Mouse (Mus musculus): Measurements from ENCODE around the gene Syne2. TPM values are rescaled to one million over a fixed set of nuclear protein-coding genes. Genes with fewer than 3 reads are reported as not detected.
A peak's percentile ranks its signal among the peaks of the same experiment; 100 is the strongest.

Gene Syne2
- total RNA-seq, 1 experiment: 15.0 TPM

- Histone ChIP-seq H3K9me3 (ENCODE audit: control insufficient read depth, insufficient read depth, low read depth, low read length) (no peaks in the 10 kb centered on the region), H3K9ac (ENCODE audit: insufficient read depth, low read depth, low read length, poor library complexity, severe bottlenecking) (no peak overlapping the region), H3K36me3 (ENCODE audit: control insufficient read depth, insufficient read depth, low read length, poor library complexity, severe bottlenecking) (no peaks in the 10 kb centered on the region), H3K4me1 (ENCODE audit: control insufficient read depth in 2 of 2, insufficient read depth in 2 of 2, low read length in 2 of 2, poor library complexity in 1 of 2) (no peaks in the 10 kb centered on the region), H3K4me3 (ENCODE audit: insufficient read depth in 1 of 2, low read depth in 1 of 2, low read length in 2 of 2, poor library complexity in 1 of 2, severe bottlenecking in 1 of 2) (no peak overlapping the region), H3K27ac (ENCODE audit: insufficient read depth, low read depth, low read length, poor library complexity, severe bottlenecking) (no peak overlapping the region)
- DNase-seq (ENCODE audit: low read depth, low spot score): peak; percentile 65
- peak; percentile 43; the same call in 1 of the 2 replicates for TF ChIP-seq ZC3H11A (IDR thresholded peaks at IDR 0.05; ENCODE audit: borderline replicate concordance, low read depth, low read length)
- no peak for TF ChIP-seq ZNF384 (IDR thresholded peaks at IDR 0.05; ENCODE audit: low read depth, low read length)
- in situ Hi-C loops (cut with MboI; ENCODE audit: low sequenced_read_pairs in 2 of 2, unreplicated experiment in 2 of 2): loop anchor here in 1 of 2 experiments (10.0 kb wide), 1 partner anchor 157 kb away; no protein-coding TSS in a partner anchor
Observed at GRCm38 (mm10) chr12:75951328-75951727, 133.4 kb downstream of the Syne2 start.

- no peak for DNase-seq (ENCODE audit: low read depth, low spot score)
- H3K9ac ChIP-seq (ENCODE audit: insufficient read depth, low read depth, low read length, poor library complexity, severe bottlenecking): no peak overlapping the region
- H3K4me3 ChIP-seq (ENCODE audit: insufficient read depth in 1 of 2, low read depth in 1 of 2, low read length in 2 of 2, poor library complexity in 1 of 2, severe bottlenecking in 1 of 2): no peak overlapping the region
- no peaks in the 10 kb centered on the region for H3K9me3 ChIP-seq (ENCODE audit: control insufficient read depth, insufficient read depth, low read depth, low read length)
- H3K4me1 ChIP-seq (ENCODE audit: control insufficient read depth in 2 of 2, insufficient read depth in 2 of 2, low read length in 2 of 2, poor library complexity in 1 of 2): no peaks in the 10 kb centered on the region
- H3K36me3 ChIP-seq (ENCODE audit: control insufficient read depth, insufficient read depth, low read length, poor library complexity, severe bottlenecking): no peaks in the 10 kb centered on the region
- H3K27ac ChIP-seq (ENCODE audit: insufficient read depth, low read depth, low read length, poor library complexity, severe bottlenecking): no peak overlapping the region
- TF ChIP-seq HCFC1 (IDR thresholded peaks at IDR 0.05; ENCODE audit: borderline replicate concordance, insufficient read depth, low read length) (no peak), ZC3H11A (IDR thresholded peaks at IDR 0.05; ENCODE audit: borderline replicate concordance, low read depth, low read length) (no peak), ZNF384 (IDR thresholded peaks at IDR 0.05; ENCODE audit: low read depth, low read length) (no peak), CHD2 (IDR thresholded peaks at IDR 0.05; ENCODE audit: low read depth, low read length) (no peak)
- in situ Hi-C loops (cut with MboI; ENCODE audit: low sequenced_read_pairs in 2 of 2, unreplicated experiment in 2 of 2): loop anchor here in 1 of 2 experiments (10.0 kb wide), 1 partner anchor 157 kb away; no protein-coding TSS in a partner anchor
Observed at GRCm38 (mm10) chr12:75952011-75952410, 134.1 kb downstream of the Syne2 start.

- TF ChIP-seq CHD2 (IDR thresholded peaks at IDR 0.05; ENCODE audit: low read depth, low read length) (no peak), MAFK (IDR thresholded peaks at IDR 0.05; ENCODE audit: insufficient read depth, low read depth, low read length) (no peak), ZC3H11A (IDR thresholded peaks at IDR 0.05; ENCODE audit: borderline replicate concordance, low read depth, low read length) (no peak), ZNF384 (IDR thresholded peaks at IDR 0.05; ENCODE audit: low read depth, low read length) (no peak), HCFC1 (IDR thresholded peaks at IDR 0.05; ENCODE audit: borderline replicate concordance, insufficient read depth, low read length) (no peak)
- Histone ChIP-seq H3K9ac (ENCODE audit: insufficient read depth, low read depth, low read length, poor library complexity, severe bottlenecking) (no peak overlapping the region), H3K27ac (ENCODE audit: insufficient read depth, low read depth, low read length, poor library complexity, severe bottlenecking) (no peak overlapping the region), H3K4me3 (ENCODE audit: insufficient read depth in 1 of 2, low read depth in 1 of 2, low read length in 2 of 2, poor library complexity in 1 of 2, severe bottlenecking in 1 of 2) (no peak overlapping the region), H3K36me3 (ENCODE audit: control insufficient read depth, insufficient read depth, low read length, poor library complexity, severe bottlenecking) (no peaks in the 10 kb centered on the region), H3K4me1 (ENCODE audit: control insufficient read depth in 2 of 2, insufficient read depth in 2 of 2, low read length in 2 of 2, poor library complexity in 1 of 2) (no peaks in the 10 kb centered on the region), H3K9me3 (ENCODE audit: control insufficient read depth, insufficient read depth, low read depth, low read length) (no peaks in the 10 kb centered on the region)
- in situ Hi-C loops (cut with MboI; ENCODE audit: low sequenced_read_pairs in 2 of 2, unreplicated experiment in 2 of 2): no loop called here
- DNase-seq (ENCODE audit: low read depth, low spot score): no peak
Observed at GRCm38 (mm10) chr12:75966441-75967195, 148.7 kb downstream of the Syne2 start.

GRCm38 (mm10) chr12:75979079-75979478, 161.1 kb downstream of the Syne2 start:
- peaks cover 3% of the 10 kb centered on the region; the same call in 1 of the 2 replicates for H3K36me3 ChIP-seq (ENCODE audit: control insufficient read depth, insufficient read depth, low read length, poor library complexity, severe bottlenecking)
- TF ChIP-seq MAFK (IDR thresholded peaks at IDR 0.05; ENCODE audit: insufficient read depth, low read depth, low read length) (no peak), ZC3H11A (IDR thresholded peaks at IDR 0.05; ENCODE audit: borderline replicate concordance, low read depth, low read length) (no peak), CHD2 (IDR thresholded peaks at IDR 0.05; ENCODE audit: low read depth, low read length) (no peak), HCFC1 (IDR thresholded peaks at IDR 0.05; ENCODE audit: borderline replicate concordance, insufficient read depth, low read length) (no peak), ZNF384 (IDR thresholded peaks at IDR 0.05; ENCODE audit: low read depth, low read length) (no peak)
- DNase-seq (ENCODE audit: low read depth, low spot score): no peak

More at GRCm38 (mm10) chr12:75979079-75979478, 161.1 kb downstream of the Syne2 start:
- no peak overlapping the region for H3K4me3 ChIP-seq (ENCODE audit: insufficient read depth in 1 of 2, low read depth in 1 of 2, low read length in 2 of 2, poor library complexity in 1 of 2, severe bottlenecking in 1 of 2)
- H3K9ac ChIP-seq (ENCODE audit: insufficient read depth, low read depth, low read length, poor library complexity, severe bottlenecking): no peak overlapping the region
- no peak overlapping the region for H3K27ac ChIP-seq (ENCODE audit: insufficient read depth, low read depth, low read length, poor library complexity, severe bottlenecking)
- H3K4me1 ChIP-seq (ENCODE audit: control insufficient read depth in 2 of 2, insufficient read depth in 2 of 2, low read length in 2 of 2, poor library complexity in 1 of 2): peaks cover 0 to 9% of the 10 kb centered on the region in 2 experiments; a peak in 2 of 4 replicates
- in situ Hi-C loops (cut with MboI; ENCODE audit: low sequenced_read_pairs in 2 of 2, unreplicated experiment in 2 of 2): no loop called here
- no peaks in the 10 kb centered on the region for H3K9me3 ChIP-seq (ENCODE audit: control insufficient read depth, insufficient read depth, low read depth, low read length)

All from ES-E14 (cell line).